Mouse (Mus musculus): ENCODE data around the gene Rps26. TPM values are rescaled to one million over a fixed set of nuclear protein-coding genes. Genes with fewer than 3 reads are reported as not detected.

The Rps26 gene
- 303 and 334 TPM in 2 replicates for polyA plus RNA-seq (2012; rRNA removed)

- 2% methylated on average over 40 of the region's 40 CpGs for WGBS
Observed at GRCm38 (mm10) chr10:128626311-128627310, at the start of gene Rps26. Rps26 (minus strand) TSS chr10:128626747.

GRCm38 (mm10) chr10:128674469-128675008, 48.0 kb upstream of the Rps26 start:
- peak in 1 of 2 experiments; percentile 42 for DNase-seq
- H3K4me3 ChIP-seq (replicated peaks; ENCODE audit: insufficient read depth, low read depth, low read length), result peak overlapping the region; percentile 72
- no peaks in the 10 kb centered on the region; the same call in 1 of the 2 replicates for H3K4me1 ChIP-seq (ENCODE audit: control insufficient read depth, insufficient read depth, low read length)
- TF ChIP-seq CTCF (IDR thresholded peaks at IDR 0.05; ENCODE audit: borderline replicate concordance, insufficient read depth, low read depth, low read length), result peak; percentile 42; the same call in 1 of the 2 replicates
- no peak for TF ChIP-seq POLR2A (IDR thresholded peaks at IDR 0.05; ENCODE audit: borderline replicate concordance, insufficient read depth, low read length)
- no peaks in the 10 kb centered on the region for H3K27me3 ChIP-seq (ENCODE audit: control insufficient read depth, insufficient read depth, low read length)
- H3K27ac ChIP-seq (ENCODE audit: insufficient read depth, low read length), result peak overlapping the region; percentile 68
- under 1% methylated on average over 9 of the region's 9 CpGs for WGBS

More at GRCm38 (mm10) chr10:128626311-128627310, at the start of gene Rps26:
- TF ChIP-seq CTCF (IDR thresholded peaks at IDR 0.05; ENCODE audit: borderline replicate concordance, insufficient read depth, low read depth, low read length) (no peak; the same call in 1 of the 2 replicates), POLR2A (IDR thresholded peaks at IDR 0.05; ENCODE audit: borderline replicate concordance, insufficient read depth, low read length) (peak; percentile 94)
- H3K27ac ChIP-seq (ENCODE audit: insufficient read depth, low read length), result peak within 1 kb of the TSS; percentile 59; the same call in 1 of the 2 replicates
- peak; percentile 85 to 97 for DNase-seq
- H3K4me1 ChIP-seq (ENCODE audit: control insufficient read depth, insufficient read depth, low read length), result peaks cover 5% of the 10 kb centered on the region
- H3K27me3 ChIP-seq (ENCODE audit: control insufficient read depth, insufficient read depth, low read length), result no peaks in the 10 kb centered on the region
- peak within 1 kb of the TSS; percentile 98 for H3K4me3 ChIP-seq (replicated peaks; ENCODE audit: insufficient read depth, low read depth, low read length)

GRCm38 (mm10) chr10:128673763-128674468, 47.4 kb upstream of the Rps26 start, which contains the start of gene Suox:
Suox (minus strand) TSS chr10:128674073.
- Histone ChIP-seq H3K4me3 (replicated peaks; ENCODE audit: insufficient read depth, low read depth, low read length) (peak within 1 kb of the TSS; percentile 72), H3K27me3 (ENCODE audit: control insufficient read depth, insufficient read depth, low read length) (no peaks in the 10 kb centered on the region), H3K27ac (ENCODE audit: insufficient read depth, low read length) (peak within 1 kb of the TSS; percentile 68), H3K4me1 (ENCODE audit: control insufficient read depth, insufficient read depth, low read length) (peaks cover 2% of the 10 kb centered on the region; the same call in 1 of the 2 replicates)
- TF ChIP-seq CTCF (IDR thresholded peaks at IDR 0.05; ENCODE audit: borderline replicate concordance, insufficient read depth, low read depth, low read length), result no peak
- peak; percentile 64; the same call in 1 of the 2 replicates for TF ChIP-seq POLR2A (IDR thresholded peaks at IDR 0.05; ENCODE audit: borderline replicate concordance, insufficient read depth, low read length)
- peak; percentile 84 to 88 for DNase-seq
- WGBS, result under 1% methylated on average over 52 of the region's 60 CpGs

- 94% methylated on average over 9 of the region's 9 CpGs for WGBS
- Histone ChIP-seq H3K27me3 (ENCODE audit: control insufficient read depth, insufficient read depth, low read length) (no peaks in the 10 kb centered on the region), H3K4me1 (ENCODE audit: control insufficient read depth, insufficient read depth, low read length) (peaks cover 2% of the 10 kb centered on the region; the same call in 1 of the 2 replicates), H3K27ac (ENCODE audit: insufficient read depth, low read length) (no peak overlapping the region), H3K4me3 (replicated peaks; ENCODE audit: insufficient read depth, low read depth, low read length) (no peak overlapping the region)
- TF ChIP-seq POLR2A (IDR thresholded peaks at IDR 0.05; ENCODE audit: borderline replicate concordance, insufficient read depth, low read length) (no peak), CTCF (IDR thresholded peaks at IDR 0.05; ENCODE audit: borderline replicate concordance, insufficient read depth, low read depth, low read length) (no peak)
- DNase-seq, result no peak
Observed at GRCm38 (mm10) chr10:128671148-128671547, 44.6 kb upstream of the Rps26 start.

- Histone ChIP-seq H3K4me3 (replicated peaks; ENCODE audit: insufficient read depth, low read depth, low read length) (peak overlapping the region; percentile 98), H3K27me3 (ENCODE audit: control insufficient read depth, insufficient read depth, low read length) (no peaks in the 10 kb centered on the region), H3K27ac (ENCODE audit: insufficient read depth, low read length) (peak overlapping the region; percentile 96), H3K4me1 (ENCODE audit: control insufficient read depth, insufficient read depth, low read length) (peaks cover 2% of the 10 kb centered on the region; the same call in 1 of the 2 replicates)
- WGBS, result 1% methylated on average over 42 of the region's 42 CpGs
- DNase-seq, result peak; percentile 83 to 90
- TF ChIP-seq CTCF (IDR thresholded peaks at IDR 0.05; ENCODE audit: borderline replicate concordance, insufficient read depth, low read depth, low read length) (no peak), POLR2A (IDR thresholded peaks at IDR 0.05; ENCODE audit: borderline replicate concordance, insufficient read depth, low read length) (peak; percentile 67; the same call in 1 of the 2 replicates)
Observed at GRCm38 (mm10) chr10:128668790-128669672, 42.5 kb upstream of the Rps26 start.

GRCm38 (mm10) chr10:128665806-128666205, 39.3 kb upstream of the Rps26 start:
- WGBS, result 98% methylated on average over 2 of the region's 2 CpGs
- H3K4me1 ChIP-seq (ENCODE audit: control insufficient read depth, insufficient read depth, low read length), result peaks cover 2% of the 10 kb centered on the region; the same call in 1 of the 2 replicates
- DNase-seq, result no peak
- H3K4me3 ChIP-seq (replicated peaks; ENCODE audit: insufficient read depth, low read depth, low read length), result no peak overlapping the region
- TF ChIP-seq CTCF (IDR thresholded peaks at IDR 0.05; ENCODE audit: borderline replicate concordance, insufficient read depth, low read depth, low read length), result no peak
- TF ChIP-seq POLR2A (IDR thresholded peaks at IDR 0.05; ENCODE audit: borderline replicate concordance, insufficient read depth, low read length), result no peak
- no peaks in the 10 kb centered on the region for H3K27me3 ChIP-seq (ENCODE audit: control insufficient read depth, insufficient read depth, low read length)
- H3K27ac ChIP-seq (ENCODE audit: insufficient read depth, low read length), result no peak overlapping the region

Measured in cerebellum, adult 2 months (tissue).